Mouse (Mus musculus): ENCODE results near the gene Slitrk6. TPM values are rescaled to one million over a fixed set of nuclear protein-coding genes. Genes with fewer than 3 reads are reported as not detected.

Slitrk6 gene
- polyA plus RNA-seq, 1 experiment from 2014 or later: 7.9 TPM

DNA sequence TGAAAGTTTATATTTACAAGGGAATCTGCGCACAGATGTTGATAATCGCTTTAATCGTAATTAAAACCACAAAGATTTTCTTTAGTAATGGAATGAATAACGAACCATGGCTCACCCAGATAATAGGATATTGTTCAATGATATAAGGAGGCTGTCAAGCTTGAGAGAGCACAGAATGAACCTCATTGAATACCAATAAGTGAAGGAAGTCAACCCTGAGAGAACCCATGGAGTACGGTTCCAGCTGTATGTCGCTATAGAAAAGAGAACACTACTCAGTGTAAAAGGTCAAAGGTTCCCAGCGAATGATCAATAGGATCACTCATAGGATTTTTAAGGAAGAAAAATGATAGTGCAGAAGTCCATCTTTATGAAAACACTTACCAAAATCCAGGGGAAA is 15.1 kb downstream of the Slitrk6 start:
- Histone ChIP-seq H3K9me3 (ENCODE audit: control insufficient read depth) (no peaks in the 10 kb centered on the region), H3K27ac (ENCODE audit: low read depth, low read length) (no peak overlapping the region), H3K4me1 (replicated peaks; ENCODE audit: control insufficient read depth, insufficient read depth, low read length) (no peaks in the 10 kb centered on the region), H3K4me3 (ENCODE audit: low read depth, low read length) (no peak overlapping the region), H3K4me2 (replicated peaks; ENCODE audit: low read depth) (no peak overlapping the region), H3K27me3 (replicated peaks; ENCODE audit: control insufficient read depth, insufficient read depth, low read length) (no peaks in the 10 kb centered on the region), H3K36me3 (ENCODE audit: control insufficient read depth, insufficient read depth) (no peaks in the 10 kb centered on the region), H3K9ac (ENCODE audit: low read depth, low read length) (no peak overlapping the region)
- 92% methylated on average over 7 of the region's 7 CpGs for WGBS
- no peak for ATAC-seq
- TF ChIP-seq CTCF (IDR thresholded peaks at IDR 0.05; ENCODE audit: low read depth): no peak

DNA sequence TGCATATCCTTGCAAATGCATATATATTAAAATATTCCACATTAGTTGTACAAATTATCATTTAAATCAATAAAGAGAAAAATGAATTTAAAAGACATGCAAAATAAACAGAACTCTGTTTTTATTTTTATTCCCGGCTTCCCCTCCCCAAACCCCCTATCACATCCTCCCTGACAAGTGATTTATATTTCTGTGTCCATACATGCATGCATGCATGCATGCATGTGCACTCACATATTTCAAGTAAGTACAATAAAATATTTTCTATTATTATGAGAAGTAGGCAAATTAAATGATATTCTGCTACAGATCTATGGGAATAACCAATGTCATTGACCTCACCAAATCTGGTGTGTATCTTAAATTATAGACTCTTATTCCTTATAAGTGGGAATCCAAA is 15.6 kb downstream of the Slitrk6 start:
- 96% methylated on average over 1 of the region's 1 CpGs for WGBS
- no peak for TF ChIP-seq CTCF (IDR thresholded peaks at IDR 0.05; ENCODE audit: low read depth)
- Histone ChIP-seq H3K9me3 (ENCODE audit: control insufficient read depth) (no peaks in the 10 kb centered on the region), H3K27me3 (replicated peaks; ENCODE audit: control insufficient read depth, insufficient read depth, low read length) (no peaks in the 10 kb centered on the region), H3K4me1 (replicated peaks; ENCODE audit: control insufficient read depth, insufficient read depth, low read length) (no peaks in the 10 kb centered on the region), H3K4me3 (ENCODE audit: low read depth, low read length) (no peak overlapping the region), H3K9ac (ENCODE audit: low read depth, low read length) (no peak overlapping the region), H3K27ac (ENCODE audit: low read depth, low read length) (no peak overlapping the region), H3K4me2 (replicated peaks; ENCODE audit: low read depth) (no peak overlapping the region), H3K36me3 (ENCODE audit: control insufficient read depth, insufficient read depth) (no peaks in the 10 kb centered on the region)
- no peak for ATAC-seq

DNA sequence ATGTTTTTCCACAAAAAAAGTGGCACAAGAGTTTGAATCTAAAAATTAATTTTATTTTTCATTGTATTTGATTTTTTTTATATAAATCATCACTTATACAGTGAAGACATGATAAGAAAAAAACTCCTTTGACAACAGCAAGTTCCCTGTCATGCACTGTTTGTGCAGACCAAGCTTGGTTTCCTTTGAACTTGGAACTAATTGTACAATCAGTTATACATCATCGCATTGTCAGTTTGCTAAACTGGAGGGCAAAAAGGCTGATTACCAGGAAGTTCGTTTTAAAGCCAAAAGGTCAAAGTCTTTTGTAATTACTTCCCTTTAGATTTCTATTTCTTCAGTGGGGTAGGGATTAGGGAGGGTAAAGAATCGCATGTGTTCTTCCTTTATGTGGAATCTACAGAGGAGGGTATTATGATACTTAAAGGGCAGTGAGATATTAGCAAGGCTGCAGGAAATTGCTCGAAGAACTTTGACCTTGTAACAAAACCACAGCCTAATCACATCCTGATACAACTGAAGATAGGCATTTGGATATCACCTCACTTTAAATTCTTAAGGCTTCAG is 26.5 kb downstream of the Slitrk6 start:
- WGBS: 21% methylated on average over 4 of the region's 4 CpGs
- Histone ChIP-seq H3K9ac (ENCODE audit: low read depth, low read length) (no peak overlapping the region), H3K36me3 (ENCODE audit: control insufficient read depth, insufficient read depth) (no peaks in the 10 kb centered on the region), H3K4me3 (ENCODE audit: low read depth, low read length) (no peak overlapping the region), H3K27ac (ENCODE audit: low read depth, low read length) (no peak overlapping the region), H3K4me2 (replicated peaks; ENCODE audit: low read depth) (no peak overlapping the region), H3K9me3 (ENCODE audit: control insufficient read depth) (no peaks in the 10 kb centered on the region), H3K27me3 (replicated peaks; ENCODE audit: control insufficient read depth, insufficient read depth, low read length) (no peaks in the 10 kb centered on the region), H3K4me1 (replicated peaks; ENCODE audit: control insufficient read depth, insufficient read depth, low read length) (no peaks in the 10 kb centered on the region)
- no peak for TF ChIP-seq CTCF (IDR thresholded peaks at IDR 0.05; ENCODE audit: low read depth)
- ATAC-seq: peak; percentile 85

DNA sequence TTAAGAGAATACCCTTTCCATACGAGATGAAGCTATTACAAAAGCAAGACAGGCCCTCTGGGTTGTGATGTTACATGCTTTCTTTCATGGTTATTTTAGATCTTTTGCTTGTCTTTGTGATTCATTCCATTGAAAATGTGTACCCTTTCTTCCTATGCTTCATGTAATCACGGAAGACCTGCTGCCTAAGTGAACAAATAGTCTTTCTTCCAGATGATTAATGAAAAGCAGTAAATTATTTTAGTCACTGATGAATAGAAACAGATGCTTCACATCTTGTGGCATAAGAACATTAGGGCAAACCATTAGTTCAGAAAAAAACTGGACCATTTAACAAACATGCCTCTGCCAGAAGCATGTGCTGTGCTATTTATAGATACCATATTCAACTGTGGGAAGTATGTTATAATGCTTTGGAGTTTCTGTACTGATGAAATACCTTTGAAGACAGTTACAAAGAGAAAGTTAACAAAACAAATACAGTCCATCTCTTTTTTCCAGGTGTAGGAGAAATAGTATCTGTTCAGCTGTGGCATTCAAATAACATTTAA is 30.8 kb downstream of the Slitrk6 start:
- WGBS: 47% methylated on average over 2 of the region's 2 CpGs

More for the DNA sequence above, 30.8 kb downstream of the Slitrk6 start:
- H3K4me3 ChIP-seq (ENCODE audit: low read depth, low read length): no peak overlapping the region
- ATAC-seq: no peak
- no peaks in the 10 kb centered on the region for H3K4me1 ChIP-seq (replicated peaks; ENCODE audit: control insufficient read depth, insufficient read depth, low read length)
- H3K4me2 ChIP-seq (replicated peaks; ENCODE audit: low read depth): no peak overlapping the region
- no peaks in the 10 kb centered on the region for H3K27me3 ChIP-seq (replicated peaks; ENCODE audit: control insufficient read depth, insufficient read depth, low read length)
- H3K9ac ChIP-seq (ENCODE audit: low read depth, low read length): no peak overlapping the region
- H3K36me3 ChIP-seq (ENCODE audit: control insufficient read depth, insufficient read depth): no peaks in the 10 kb centered on the region
- no peak overlapping the region for H3K27ac ChIP-seq (ENCODE audit: low read depth, low read length)
- H3K9me3 ChIP-seq (ENCODE audit: control insufficient read depth): no peaks in the 10 kb centered on the region
- TF ChIP-seq CTCF (IDR thresholded peaks at IDR 0.05; ENCODE audit: low read depth): no peak
